Mouse (Mus musculus) kidney, embryonic 15.5 days (tissue): ENCODE measurements around the gene Lrch2. TPM values are rescaled to one million over a fixed set of nuclear protein-coding genes. Genes with fewer than 3 reads are reported as not detected.

ENCODE experiments used
- ATAC-seq: fragments of 200-750 bp; cut with Nextera tagmentation; replicated peaks from 2 replicates; pipeline ENCODE4 v1.8.0; 2017; ENCODE audit warnings: moderate TSS enrichment; ENCODE audit not compliant: low FRiP score
- H3K27ac ChIP-seq: fragments of 300-500 bp; sonication (generic); 2 replicates; pipeline ENCODE4 v1.5.1; 2015; ENCODE audit warnings: mild to moderate bottlenecking, inconsistent platforms
- H3K27me3 ChIP-seq: fragments of 300-500 bp; sonication (generic); 2 replicates; pipeline ENCODE4 v1.6.1; 2015; ENCODE audit warnings: inconsistent platforms
- H3K36me3 ChIP-seq: fragments of 300-500 bp; sonication (generic); 2 replicates; pipeline ENCODE4 v1.6.1; 2015; ENCODE audit warnings: inconsistent platforms
- H3K4me1 ChIP-seq: fragments of 300-500 bp; sonication (generic); 2 replicates; pipeline ENCODE4 v1.6.1; 2015; ENCODE audit warnings: inconsistent platforms
- H3K4me2 ChIP-seq: fragments of 300-500 bp; sonication (generic); 2 replicates; pipeline ENCODE4 v1.6.1; 2015; ENCODE audit warnings: moderate library complexity, mild to moderate bottlenecking, inconsistent platforms
- H3K4me3 ChIP-seq: fragments of 300-500 bp; sonication (generic); replicated peaks from 2 replicates; pipeline ENCODE4 v1.5.1; 2015; ENCODE audit warnings: mild to moderate bottlenecking, inconsistent platforms
- H3K9ac ChIP-seq: fragments of 300-500 bp; sonication (generic); 2 replicates; pipeline ENCODE4 v1.6.1; 2015; ENCODE audit warnings: mild to moderate bottlenecking, inconsistent platforms
- H3K9me3 ChIP-seq: fragments of 300-500 bp; sonication (generic); replicated peaks from 2 replicates; pipeline ENCODE4 v1.6.1; 2016; ENCODE audit warnings: inconsistent platforms
- WGBS: fragments of 180-500 bp; shearing (Covaris S2); methylation state at CpG from one replicate; pipeline ENCODE4 v1.1.7; 2015; ENCODE audit warnings: mixed read lengths; 5-methylcytosine and 5-hydroxymethylcytosine counted together
- polyA plus RNA-seq: library from polyadenylated mRNA; unstranded; fragments of >200 nt; fragmentation: Nextera tagmentation; extraction: Ambion mirVana; gene quantifications from 2 replicates; pipeline ENCODE4 v1.2.1, GENCODE M21; 2015

Lrch2 gene
- polyA plus RNA-seq, 1 experiment from 2014 or later = 5.1 TPM

DNA sequence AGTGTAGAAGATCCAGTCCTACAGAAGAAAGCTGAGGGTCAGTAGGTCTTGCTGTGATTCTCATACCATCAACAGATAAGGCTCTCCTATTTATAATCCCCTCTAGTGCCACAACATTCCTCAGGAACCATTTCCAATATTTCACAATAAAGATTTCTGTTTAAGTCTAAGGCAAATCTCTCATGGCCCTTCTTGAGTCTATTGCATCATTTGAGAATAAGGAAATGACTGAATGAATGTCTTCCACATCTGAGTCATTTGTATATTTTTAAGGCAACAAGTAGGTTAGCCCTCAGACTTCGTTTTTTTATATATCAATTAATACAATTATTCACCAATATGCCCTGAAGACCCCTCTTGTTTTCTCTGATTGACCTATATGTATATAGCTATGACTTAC is 124.8 kb downstream of the Lrch2 start, which contains the start of gene Il13ra2:
TSS of gene Il13ra2 (minus strand) at position 64 of the 400 bp plus-strand sequence.
- Histone ChIP-seq H3K27me3 (no peaks in the 10 kb centered on the region), H3K9ac (no peak within 1 kb of the TSS), H3K36me3 (no peaks in the 10 kb centered on the region), H3K4me1 (no peaks in the 10 kb centered on the region), H3K4me3 (no peak within 1 kb of the TSS), H3K9me3 (no peaks in the 10 kb centered on the region), H3K4me2 (no peak within 1 kb of the TSS), H3K27ac (no peak within 1 kb of the TSS)
- no peak for ATAC-seq
- 58% methylated on average over 1 of the region's 1 CpGs for WGBS

Other genes starting within 250 kb of the Lrch2 start
- 0.10 and 0.14 TPM in 2 replicates for gene Il13ra2, start 124.9 kb downstream of the Lrch2 start, polyA plus RNA-seq
- not detected in 2 replicates for gene Vmn1r239-ps, start 100.4 kb downstream of the Lrch2 start, polyA plus RNA-seq
- not detected in 2 replicates for gene Gm15128, start 211.9 kb upstream of the Lrch2 start, polyA plus RNA-seq